In the genomic region with DNA sequence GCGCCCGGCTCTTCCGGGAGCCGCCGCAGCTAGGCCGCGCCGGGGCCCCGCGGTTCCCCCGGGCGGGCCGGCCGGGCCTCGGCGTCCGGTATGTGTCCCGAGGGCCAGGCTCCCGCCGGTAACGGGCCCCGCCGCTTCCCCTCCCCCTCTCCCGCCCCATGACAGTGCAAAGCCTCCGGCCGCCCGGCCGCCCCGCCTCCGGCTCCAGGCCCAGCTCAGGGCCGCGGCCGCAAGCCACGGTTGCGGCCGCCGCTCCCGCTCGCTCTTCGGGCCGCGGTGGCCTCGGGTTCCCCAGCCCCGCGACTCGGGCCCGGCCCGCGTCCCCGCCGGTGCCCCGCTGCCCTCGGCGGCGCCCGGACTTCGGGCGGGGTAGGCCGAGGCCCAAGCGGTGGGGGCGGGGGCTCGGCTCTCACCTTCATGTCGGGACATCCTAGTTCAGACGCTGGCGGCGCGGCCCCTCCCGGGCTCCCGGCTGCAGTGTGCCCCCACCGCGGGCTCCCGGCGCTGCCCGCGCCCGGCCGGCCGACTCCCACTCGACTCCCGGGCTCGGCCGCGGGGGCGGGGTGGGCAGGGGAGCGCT, we compare ENCODE assay signal across 8 mouse cellular contexts. TPM values are rescaled to one million over a fixed set of nuclear protein-coding genes. Genes with fewer than 3 reads are reported as not detected.
DNase-seq lines count a peak whose midpoint lies in the region; ATAC-seq lines count a peak whose summit lies in the region.

No protein-coding gene starts in this region.

- peak overlapping the region; percentile 99 for H3K9ac ChIP-seq in intestine, embryonic 16.5 days (ENCODE audit: low read depth, low read length)
- peak overlapping the region; percentile 99 for H3K9ac ChIP-seq in liver, embryonic 15.5 days
- H3K9ac ChIP-seq in neural tube, embryonic 12.5 days: peak overlapping the region; percentile 100

- H3K9me3 ChIP-seq in intestine, embryonic 16.5 days (ENCODE audit: control insufficient read depth, low read length): no peaks in the 10 kb centered on the region
- no peaks in the 10 kb centered on the region for H3K9me3 ChIP-seq in liver, embryonic 15.5 days (replicated peaks)
- H3K9me3 ChIP-seq in neural tube, embryonic 12.5 days: no peaks in the 10 kb centered on the region

- WGBS in intestine, embryonic 16.5 days: under 1% methylated on average over 49 of the region's 85 CpGs
- WGBS in liver, embryonic 15.5 days (ENCODE audit: insufficient replicate concordance): under 1% methylated on average over 77 of the region's 85 CpGs
- under 1% methylated on average over 80 of the region's 85 CpGs for WGBS in neural tube, embryonic 12.5 days

- intact Hi-C loops in gastrocnemius, postnatal 14 days (cut with DNase I; ENCODE audit: low total_unique reads): no loop called here

- no peaks in the 10 kb centered on the region for H3K36me3 ChIP-seq in intestine, embryonic 16.5 days (ENCODE audit: control insufficient read depth, insufficient read depth, low read length)
- H3K36me3 ChIP-seq in liver, embryonic 15.5 days (replicated peaks): 0 out of 2 replicates have a peak, but pooled peaks cover 5% of the 10 kb centered on the region
- H3K36me3 ChIP-seq in neural tube, embryonic 12.5 days: no peaks in the 10 kb centered on the region

- H3K4me2 ChIP-seq in intestine, embryonic 16.5 days (ENCODE audit: low read depth, low read length): peak overlapping the region; percentile 61
- H3K4me2 ChIP-seq in liver, embryonic 15.5 days: peak overlapping the region; percentile 96
- H3K4me2 ChIP-seq in neural tube, embryonic 12.5 days (replicated peaks): peak overlapping the region; percentile 70

- peak overlapping the region; percentile 98 for H3K4me3 ChIP-seq in intestine, embryonic 16.5 days (ENCODE audit: low read length)
- peak overlapping the region; percentile 97 for H3K4me3 ChIP-seq in liver, embryonic 15.5 days (replicated peaks)
- H3K4me3 ChIP-seq in neural tube, embryonic 12.5 days: peak overlapping the region; percentile 98

- ATAC-seq in intestine, embryonic 16.5 days: peak; percentile 68
- ATAC-seq in liver, embryonic 15.5 days (ENCODE audit: insufficient read depth): peak; percentile 85
- peak; percentile 63 for ATAC-seq in neural tube, embryonic 12.5 days (ENCODE audit: low FRiP score, low read depth)

- H3K27me3 ChIP-seq in intestine, embryonic 16.5 days (replicated peaks; ENCODE audit: control insufficient read depth, insufficient read depth, low read length): no peaks in the 10 kb centered on the region
- no peaks in the 10 kb centered on the region for H3K27me3 ChIP-seq in liver, embryonic 15.5 days
- no peaks in the 10 kb centered on the region for H3K27me3 ChIP-seq in neural tube, embryonic 12.5 days (replicated peaks)

- H3K27ac ChIP-seq in intestine, embryonic 16.5 days (ENCODE audit: low read length): peak overlapping the region; percentile 100
- H3K27ac ChIP-seq in liver, embryonic 15.5 days (replicated peaks): peak overlapping the region; percentile 99
- peak overlapping the region; percentile 98 for H3K27ac ChIP-seq in neural tube, embryonic 12.5 days

- H3K4me1 ChIP-seq in intestine, embryonic 16.5 days (ENCODE audit: control insufficient read depth, insufficient read depth, low read length): peaks cover 12% of the 10 kb centered on the region
- peaks cover 42% of the 10 kb centered on the region for H3K4me1 ChIP-seq in liver, embryonic 15.5 days (replicated peaks)
- peaks cover 14% of the 10 kb centered on the region for H3K4me1 ChIP-seq in neural tube, embryonic 12.5 days

- DNase-seq in layer of hippocampus, adult 11-12 months (ENCODE audit: low spot score): peak; percentile 21
- DNase-seq in layer of hippocampus, postnatal 25 days (ENCODE audit: extremely low spot score in 1 of 2, low spot score in 1 of 2): no peak
- peak; percentile 63 for DNase-seq in c-Kit-negative CD71-positive TER-119-positive erythroid progenitor cells, embryonic 14.5 days (ENCODE audit: low read depth, low spot score)
- peak; percentile 79 for DNase-seq in gastrocnemius, postnatal 14 days
- peak; percentile 47 for DNase-seq in thymus, postnatal 0 days (ENCODE audit: low spot score)

RNA-seq across cellular contexts. Expression of a gene that starts 0.5 kb away (rescaled TPM):
- total RNA-seq in layer of hippocampus, postnatal 25 days (2021): 10 to 100 TPM; 60.1 to 65.6 TPM
- total RNA-seq in gastrocnemius, postnatal 14 days (2021): 10 to 100 TPM; 78.7 to 84.8 TPM
- 23.8 and 24.6 TPM in 2 replicates for polyA plus RNA-seq in intestine, embryonic 16.5 days (2015; fragmentation: Nextera tagmentation; extraction: Ambion mirVana)
- 27.0 and 29.3 TPM in 2 replicates for polyA plus RNA-seq in liver, embryonic 15.5 days (2015; fragmentation: Nextera tagmentation; extraction: Ambion mirVana)
- 45.9 and 46.7 TPM in 2 replicates for polyA plus RNA-seq in neural tube, embryonic 12.5 days (2016; fragmentation: Nextera tagmentation; extraction: Ambion mirVana)
- 33.2 and 41.1 TPM in 2 replicates for polyA plus RNA-seq in thymus, postnatal 0 days (2015; fragmentation: Nextera tagmentation; extraction: Ambion mirVana)

RNA-seq across cellular contexts. Expression of a gene that starts 59.3 kb away (rescaled TPM):
- 100 to 1,000 TPM; 408 to 418 TPM for total RNA-seq in layer of hippocampus, postnatal 25 days (2021)
- total RNA-seq in gastrocnemius, postnatal 14 days (2021): 100 to 1,000 TPM; 225 to 328 TPM
- 1,797 and 1,804 TPM in 2 replicates for polyA plus RNA-seq in intestine, embryonic 16.5 days (2015; fragmentation: Nextera tagmentation; extraction: Ambion mirVana)
- 166 and 189 TPM in 2 replicates for polyA plus RNA-seq in liver, embryonic 15.5 days (2015; fragmentation: Nextera tagmentation; extraction: Ambion mirVana)
- 5,399 and 5,845 TPM in 2 replicates for polyA plus RNA-seq in neural tube, embryonic 12.5 days (2016; fragmentation: Nextera tagmentation; extraction: Ambion mirVana)
- polyA plus RNA-seq in thymus, postnatal 0 days (2015; fragmentation: Nextera tagmentation; extraction: Ambion mirVana): 2,490 and 2,753 TPM in 2 replicates

Comparison
In these comparisons a context has a peak if more than half of its experiments do, and no peak if none do; other contexts are left out.
1. DNase-seq: peak in layer of hippocampus, adult 11-12 months (single experiment), c-Kit-negative CD71-positive TER-119-positive erythroid progenitor cells, embryonic 14.5 days (single experiment), gastrocnemius, postnatal 14 days (single experiment) and thymus, postnatal 0 days (single experiment); none in layer of hippocampus, postnatal 25 days (0 of 2).
2. Peak in every context shown above with its lines, with median percentiles within 50 percentile points of each other: ATAC-seq, H3K27ac ChIP-seq, H3K4me2 ChIP-seq, H3K4me3 ChIP-seq and H3K9ac ChIP-seq.